Mouse (Mus musculus): ENCODE results near the gene Ifi206. TPM values are rescaled to one million over a fixed set of nuclear protein-coding genes. Genes with fewer than 3 reads are reported as not detected.
A peak's percentile ranks its signal among the peaks of the same experiment; 100 is the strongest.
"Not testable (repeated sequence)": the region's sequence is repeated elsewhere in the genome, so short reads cannot be mapped to it uniquely, and the experiment has no call there.

The Ifi206 gene
- polyA plus RNA-seq (2015; fragmentation: Nextera tagmentation; extraction: Ambion mirVana), result 0.34 TPM in 1 of 2 replicates, not detected in the other

- H3K4me1 ChIP-seq; ATAC-seq (replicated peaks); H3K27ac ChIP-seq (replicated peaks); H3K4me3 ChIP-seq; H3K9me3 ChIP-seq; H3K4me2 ChIP-seq (replicated peaks); H3K36me3 ChIP-seq; H3K27me3 ChIP-seq; H3K9ac ChIP-seq (replicated peaks): not testable (repeated sequence)
- WGBS, result 84% methylated on average over 3 of the region's 3 CpGs
These were observed at the start of gene Ifi206 for GRCm38 (mm10) chr1:173490812-173491480. TSS of gene Ifi206 (minus strand) at chr1:173491041.

- not testable (repeated sequence) for H3K36me3 ChIP-seq; H3K4me1 ChIP-seq; H3K9ac ChIP-seq (replicated peaks); H3K27ac ChIP-seq (replicated peaks); ATAC-seq (replicated peaks); H3K4me3 ChIP-seq; H3K4me2 ChIP-seq (replicated peaks); H3K9me3 ChIP-seq; H3K27me3 ChIP-seq
- 90% methylated on average over 3 of the region's 3 CpGs for WGBS
These were observed 45.0 kb upstream of the Ifi206 start, which contains the start of gene Ifi214 for GRCm38 (mm10) chr1:173535791-173536190. TSS of gene Ifi214 (minus strand) at chr1:173535957.

- no peak overlapping the region for H3K27ac ChIP-seq (replicated peaks)
- no peak overlapping the region for H3K9ac ChIP-seq (replicated peaks)
- no peak for ATAC-seq (replicated peaks)
- no peaks in the 10 kb centered on the region for H3K4me1 ChIP-seq
- no peaks in the 10 kb centered on the region for H3K27me3 ChIP-seq
- no peaks in the 10 kb centered on the region for H3K36me3 ChIP-seq
- no peaks in the 10 kb centered on the region for H3K9me3 ChIP-seq
- H3K4me3 ChIP-seq, result no peak overlapping the region
- H3K4me2 ChIP-seq (replicated peaks), result no peak overlapping the region
These were observed 30.6 kb upstream of the Ifi206 start for GRCm38 (mm10) chr1:173521452-173521851.

- not testable (repeated sequence) for H3K27ac ChIP-seq (replicated peaks); H3K4me1 ChIP-seq; H3K9ac ChIP-seq (replicated peaks); H3K9me3 ChIP-seq; H3K27me3 ChIP-seq; H3K4me3 ChIP-seq; ATAC-seq (replicated peaks); H3K4me2 ChIP-seq (replicated peaks); H3K36me3 ChIP-seq
- WGBS, result 97% methylated on average over 2 of the region's 2 CpGs
These were observed 19.8 kb upstream of the Ifi206 start for GRCm38 (mm10) chr1:173510595-173510994.

GRCm38 (mm10) chr1:173491483-173491882, 642 bp upstream of the Ifi206 start:
- H3K9me3 ChIP-seq; H3K4me3 ChIP-seq; ATAC-seq (replicated peaks); H3K27me3 ChIP-seq; H3K4me2 ChIP-seq (replicated peaks); H3K27ac ChIP-seq (replicated peaks); H3K36me3 ChIP-seq; H3K9ac ChIP-seq (replicated peaks); H3K4me1 ChIP-seq: not testable (repeated sequence)

- H3K27me3 ChIP-seq; H3K9me3 ChIP-seq; ATAC-seq (replicated peaks); H3K4me2 ChIP-seq (replicated peaks); H3K4me1 ChIP-seq; H3K9ac ChIP-seq (replicated peaks); H3K4me3 ChIP-seq; H3K27ac ChIP-seq (replicated peaks); H3K36me3 ChIP-seq: not testable (repeated sequence)
- WGBS, result 88% methylated on average over 3 of the region's 3 CpGs
These were observed 9.7 kb downstream of the Ifi206 start for GRCm38 (mm10) chr1:173481182-173481574.

- WGBS, result 91% methylated on average over 5 of the region's 5 CpGs
These were observed 10.3 kb downstream of the Ifi206 start for GRCm38 (mm10) chr1:173480399-173481181.

GRCm38 (mm10) chr1:173456761-173457160, 34.1 kb downstream of the Ifi206 start:
- no peaks in the 10 kb centered on the region for H3K27me3 ChIP-seq
- no peaks in the 10 kb centered on the region for H3K36me3 ChIP-seq
- no peak for ATAC-seq (replicated peaks)
- 91% methylated on average over 5 of the region's 5 CpGs for WGBS
- no peak overlapping the region for H3K4me3 ChIP-seq
- H3K9me3 ChIP-seq, result no peaks in the 10 kb centered on the region
- no peak overlapping the region for H3K4me2 ChIP-seq (replicated peaks)
- H3K27ac ChIP-seq (replicated peaks), result no peak overlapping the region
- H3K4me1 ChIP-seq, result no peaks in the 10 kb centered on the region
- no peak overlapping the region for H3K9ac ChIP-seq (replicated peaks)

More at GRCm38 (mm10) chr1:173480399-173481181, 10.3 kb downstream of the Ifi206 start:
- not testable (repeated sequence) for H3K36me3 ChIP-seq; H3K9me3 ChIP-seq; H3K4me3 ChIP-seq; H3K4me1 ChIP-seq; H3K4me2 ChIP-seq (replicated peaks); H3K27ac ChIP-seq (replicated peaks); H3K27me3 ChIP-seq; H3K9ac ChIP-seq (replicated peaks); ATAC-seq (replicated peaks)

- Histone ChIP-seq H3K27ac (replicated peaks) (no peak overlapping the region), H3K36me3 (no peaks in the 10 kb centered on the region), H3K4me1 (no peaks in the 10 kb centered on the region), H3K9ac (replicated peaks) (no peak overlapping the region), H3K9me3 (no peaks in the 10 kb centered on the region), H3K4me2 (replicated peaks) (no peak overlapping the region), H3K4me3 (no peak overlapping the region), H3K27me3 (no peaks in the 10 kb centered on the region)
- peak; percentile 88 for ATAC-seq (replicated peaks)
- WGBS, result 43% methylated on average over 7 of the region's 7 CpGs
These were observed 34.6 kb downstream of the Ifi206 start for GRCm38 (mm10) chr1:173456139-173456754.

- Histone ChIP-seq H3K27me3 (no peaks in the 10 kb centered on the region), H3K9ac (replicated peaks) (no peak overlapping the region), H3K27ac (replicated peaks) (no peak overlapping the region), H3K4me3 (no peak overlapping the region), H3K9me3 (no peaks in the 10 kb centered on the region), H3K36me3 (no peaks in the 10 kb centered on the region), H3K4me2 (replicated peaks) (no peak overlapping the region), H3K4me1 (no peaks in the 10 kb centered on the region)
- no peak for ATAC-seq (replicated peaks)
- WGBS, result 95% methylated on average over 5 of the region's 5 CpGs
These were observed 39.2 kb downstream of the Ifi206 start for GRCm38 (mm10) chr1:173451665-173452064.

- Histone ChIP-seq H3K36me3 (no peaks in the 10 kb centered on the region), H3K27me3 (no peaks in the 10 kb centered on the region), H3K9me3 (no peaks in the 10 kb centered on the region), H3K4me1 (no peaks in the 10 kb centered on the region), H3K4me3 (no peak overlapping the region), H3K4me2 (replicated peaks) (no peak overlapping the region), H3K9ac (replicated peaks) (no peak overlapping the region), H3K27ac (replicated peaks) (no peak overlapping the region)
- 88% methylated on average over 4 of the region's 4 CpGs for WGBS
- ATAC-seq (replicated peaks), result no peak
These were observed 40.2 kb downstream of the Ifi206 start for GRCm38 (mm10) chr1:173450621-173451020.

GRCm38 (mm10) chr1:173447067-173447466, 43.8 kb downstream of the Ifi206 start:
- WGBS, result 72% methylated on average over 4 of the region's 4 CpGs
- H3K9me3 ChIP-seq, result no peaks in the 10 kb centered on the region

More at GRCm38 (mm10) chr1:173447067-173447466, 43.8 kb downstream of the Ifi206 start:
- H3K27ac ChIP-seq (replicated peaks), result no peak overlapping the region
- H3K4me2 ChIP-seq (replicated peaks), result no peak overlapping the region
- no peaks in the 10 kb centered on the region for H3K27me3 ChIP-seq
- H3K36me3 ChIP-seq, result no peaks in the 10 kb centered on the region
- no peaks in the 10 kb centered on the region for H3K4me1 ChIP-seq
- H3K4me3 ChIP-seq, result no peak overlapping the region
- H3K9ac ChIP-seq (replicated peaks), result no peak overlapping the region
- no peak for ATAC-seq (replicated peaks)

All from forebrain, embryonic 15.5 days (tissue).